Mouse (Mus musculus): ENCODE data around the gene Pcdh10. TPM values are rescaled to one million over a fixed set of nuclear protein-coding genes. Genes with fewer than 3 reads are reported as not detected.

The Pcdh10 gene
- polyA plus RNA-seq (2012; rRNA removed) = 41.9 and 49.6 TPM in 2 replicates

GRCm38 (mm10) chr3:45378145-45378544 lies at the start of gene Pcdh10:
Gene Pcdh10, plus strand, starts transcription at chr3:45378398.

